ENCODE assay signal across 9 mouse cellular contexts in genomic region chr16:31493550-31493965, GRCm38 (mm10).
DNase-seq lines count a peak whose midpoint lies in the region; ATAC-seq and TF ChIP-seq lines count a peak whose summit lies in the region.
"Had no signal": no experiment of that assay in that cellular context is flagged by ENCODE, and none has a peak within 500 bp of the region (broad histone marks: within the 10 kb centered on the region; RNA-seq: fewer than 3 reads in every experiment).

No protein-coding gene starts in this region.

- peaks cover 14% of the 10 kb centered on the region for H3K4me1 ChIP-seq in liver, adult 2 months (ENCODE audit: control insufficient read depth, insufficient read depth, low read length)
- 0 out of 2 replicates have a peak, but pooled peaks cover 4% of the 10 kb centered on the region for H3K4me1 ChIP-seq in cortical plate, adult 2 months (ENCODE audit: control insufficient read depth, insufficient read depth, low read length)
- H3K4me1 ChIP-seq in embryonic fibroblast, embryonic 13.5 days (ENCODE audit: control insufficient read depth, insufficient read depth, low read length) = peaks cover 3% of the 10 kb centered on the region; the same call in 1 of the 2 replicates
- H3K4me1 ChIP-seq in liver, postnatal 0 days (ENCODE audit: insufficient read depth) = peaks cover 4% of the 10 kb centered on the region; the same call in 1 of the 2 replicates

- no peak for TF ChIP-seq EP300 in liver, postnatal 0 days (IDR thresholded peaks at IDR 0.05; ENCODE audit: low read depth)

- peak; percentile 86 for DNase-seq in liver, adult 2 months (ENCODE audit: extremely low read depth, low read depth, low spot score)
- DNase-seq in liver = no peak
- peak; percentile 48 for DNase-seq in liver, postnatal 0 days
- no peak for DNase-seq in left cerebral cortex, adult 9 months (ENCODE audit: low spot score in 2 of 2)
- DNase-seq in frontal cortex, postnatal 36 days (ENCODE audit: low spot score in 2 of 2) = no peak
- DNase-seq: thymus, postnatal 25 days had no signal

- no peaks in the 10 kb centered on the region for H3K36me3 ChIP-seq in liver, adult 2 months (ENCODE audit: control insufficient read depth, insufficient read depth, low read length)
- no peaks in the 10 kb centered on the region for H3K36me3 ChIP-seq in liver, postnatal 0 days (replicated peaks; ENCODE audit: insufficient read depth, low read length)

- 0 out of 2 replicates have a peak overlapping the region, but pooled peaks have one; percentile 6 for H3K4me2 ChIP-seq in liver, postnatal 0 days (ENCODE audit: low read depth, low read length)

- H3K27me3 ChIP-seq in liver, adult 2 months (ENCODE audit: control insufficient read depth, insufficient read depth, low read length) = no peaks in the 10 kb centered on the region
- no peaks in the 10 kb centered on the region for H3K27me3 ChIP-seq in liver, postnatal 0 days (ENCODE audit: insufficient read depth, low read length)

- no peak for TF ChIP-seq POLR2A in liver, adult 2 months (IDR thresholded peaks at IDR 0.05; ENCODE audit: extremely low read depth, insufficient read depth, low read length)
- no peak for TF ChIP-seq POLR2A in cortical plate, adult 2 months (IDR thresholded peaks at IDR 0.05; ENCODE audit: extremely low read depth, insufficient read depth, low read length)
- no peak for TF ChIP-seq POLR2A in embryonic fibroblast, embryonic 13.5 days (IDR thresholded peaks at IDR 0.05; ENCODE audit: low read depth, low read length)

- no peak overlapping the region for H3K4me3 ChIP-seq in liver, adult 2 months (ENCODE audit: insufficient read depth, low read depth, low read length)
- H3K4me3 ChIP-seq in cortical plate, adult 2 months (ENCODE audit: insufficient read depth, low read length) = no peak overlapping the region
- no peak overlapping the region for H3K4me3 ChIP-seq in embryonic fibroblast, embryonic 13.5 days (ENCODE audit: insufficient read depth, low read length)
- H3K4me3 ChIP-seq in liver, postnatal 0 days (ENCODE audit: low read depth, low read length) = no peak overlapping the region

- H3K79me2 ChIP-seq in liver, adult 2 months (ENCODE audit: control insufficient read depth, insufficient read depth, low read length) = no peaks in the 10 kb centered on the region

- TF ChIP-seq CTCF in liver, adult 2 months (IDR thresholded peaks at IDR 0.05; ENCODE audit: low read depth, low read length) = no peak
- no peak for TF ChIP-seq CTCF in cortical plate, adult 2 months (IDR thresholded peaks at IDR 0.05; ENCODE audit: extremely low read depth, insufficient read depth, low read length)
- no peak for TF ChIP-seq CTCF in embryonic fibroblast, embryonic 13.5 days (IDR thresholded peaks at IDR 0.05; ENCODE audit: borderline replicate concordance, insufficient read depth, low read length)
- TF ChIP-seq CTCF in liver, postnatal 0 days (IDR thresholded peaks at IDR 0.05; ENCODE audit: low read depth) = no peak

- 43% methylated on average over 6 of the region's 6 CpGs for WGBS in liver, adult 2 months
- WGBS in liver, postnatal 0 days (ENCODE audit: insufficient replicate concordance) = 50% methylated on average over 6 of the region's 6 CpGs

- H3K9me3 ChIP-seq in liver, postnatal 0 days (ENCODE audit: low read length) = no peaks in the 10 kb centered on the region

- H3K27ac ChIP-seq in liver, adult 2 months (replicated peaks; ENCODE audit: insufficient read depth, low read depth, low read length) = peak overlapping the region; percentile 33
- H3K27ac ChIP-seq in cortical plate, adult 2 months (ENCODE audit: insufficient read depth, low read length) = 0 out of 2 replicates have a peak overlapping the region, but pooled peaks have one; percentile 14
- H3K27ac ChIP-seq in embryonic fibroblast, embryonic 13.5 days (ENCODE audit: insufficient read depth, low read length) = peak overlapping the region; percentile 50; the same call in 1 of the 2 replicates
- no peak overlapping the region for H3K27ac ChIP-seq in liver, postnatal 0 days (ENCODE audit: low read depth)
- H3K27ac ChIP-seq: macrophage had no signal

- H3K9ac ChIP-seq in liver, adult 2 months (ENCODE audit: low read depth, low read length) = no peak overlapping the region
- H3K9ac ChIP-seq in liver, postnatal 0 days (replicated peaks) = no peak overlapping the region

- peak; percentile 94 for ATAC-seq in liver, postnatal 0 days

Comparison
In these comparisons a context has a peak if more than half of its experiments do, and no peak if none do; other contexts are left out.
1. DNase-seq: peak in liver, adult 2 months (single experiment) and liver, postnatal 0 days (single experiment); none in liver (single experiment), left cerebral cortex, adult 9 months (0 of 2) and frontal cortex, postnatal 36 days (0 of 2).